Mouse (Mus musculus) liver, adult 2 months (tissue): Measurements from ENCODE around the gene Pigs. TPM values are rescaled to one million over a fixed set of nuclear protein-coding genes. Genes with fewer than 3 reads are reported as not detected.
A peak's percentile ranks its signal among the peaks of the same experiment; 100 is the strongest.

Source experiments
- DNase-seq: peaks from one replicate; pipeline ENCODE4 v3.0.0-alpha.2; 2011; ENCODE audit warnings: low read depth, low spot score; ENCODE audit errors: extremely low read depth
- H3K27ac ChIP-seq: fragments of 200-500 bp; replicated peaks from 2 replicates; pipeline ENCODE4 v1.5.1; 2012; ENCODE audit warnings: low read depth, mild to moderate bottlenecking, control low read depth, inconsistent platforms, low read length; ENCODE audit not compliant: insufficient read depth
- H3K27me3 ChIP-seq: fragments of 200-500 bp; 2 replicates; pipeline ENCODE4 v1.6.1; 2012; ENCODE audit warnings: mild to moderate bottlenecking, moderate library complexity, low read length, inconsistent platforms; ENCODE audit not compliant: control insufficient read depth, insufficient read depth
- H3K36me3 ChIP-seq: fragments of 200-500 bp; 2 replicates; pipeline ENCODE4 v1.6.1; 2012; ENCODE audit warnings: low read length, inconsistent platforms; ENCODE audit not compliant: control insufficient read depth, insufficient read depth
- H3K4me1 ChIP-seq: fragments of 200-500 bp; 2 replicates; pipeline ENCODE4 v1.6.1; 2011; ENCODE audit warnings: low read length; ENCODE audit not compliant: control insufficient read depth, insufficient read depth
- H3K4me3 ChIP-seq: fragments of 200-500 bp; 2 replicates; pipeline ENCODE4 v1.5.1; 2011; ENCODE audit warnings: low read depth, mild to moderate bottlenecking, control low read depth, low read length, moderate library complexity; ENCODE audit not compliant: insufficient read depth
- H3K79me2 ChIP-seq: fragments of 200-500 bp; 2 replicates; pipeline ENCODE4 v1.6.1; 2012; ENCODE audit warnings: inconsistent platforms, mild to moderate bottlenecking, low read length, moderate library complexity; ENCODE audit not compliant: control insufficient read depth, insufficient read depth
- H3K9ac ChIP-seq: fragments of 200-500 bp; 2 replicates; pipeline ENCODE4 v1.6.1; 2012; ENCODE audit warnings: low read depth, mild to moderate bottlenecking, control low read depth, inconsistent platforms, low read length
- CTCF ChIP-seq: fragments of 200-500 bp; IDR thresholded peaks from 2 replicates; pipeline ENCODE4 v1.5.1; 2011; ENCODE audit warnings: low read depth, low read length, control low read depth
- POLR2A ChIP-seq: fragments of 200-500 bp; IDR thresholded peaks from 2 replicates; pipeline ENCODE4 v1.6.1; 2011; ENCODE audit warnings: low read length, control low read depth; ENCODE audit not compliant: insufficient read depth; ENCODE audit errors: extremely low read depth
- WGBS: fragments of 180-500 bp; shearing (Covaris S2); methylation state at CpG from one replicate; pipeline ENCODE4 v1.1.7; 2018; 5-methylcytosine and 5-hydroxymethylcytosine counted together
- polyA plus RNA-seq: library from polyadenylated mRNA; depleted of rRNA; stranded (reverse); fragments of >200 nt; gene quantifications from 2 replicates; pipeline ENCODE4 v1.2.3, GENCODE M21; 2012; rRNA removed
- total RNA-seq: library from RNA; depleted of rRNA; stranded (reverse); fragments of >200 nt; gene quantifications from 2 replicates; pipeline ENCODE4 v1.2.3, GENCODE M21; 2014; rRNA removed

The Pigs gene
- total RNA-seq (6.6 and 8.6 TPM in 2 replicates), polyA plus RNA-seq (34.9 and 35.5 TPM in 2 replicates)

GRCm38 (mm10) chr11:78327634-78328511 is at the start of gene Pigs:
TSS of gene Pigs (plus strand) at chr11:78328415.
- TF ChIP-seq CTCF (0 out of 2 replicates have a peak, but pooled peaks have one; percentile 5), POLR2A (peak; percentile 82)
- Histone ChIP-seq H3K79me2 (peaks cover 3% of the 10 kb centered on the region; the same call in 1 of the 2 replicates), H3K4me1 (peaks cover 6% of the 10 kb centered on the region), H3K4me3 (peak within 1 kb of the TSS; percentile 79), H3K36me3 (0 out of 2 replicates have a peak, but pooled peaks cover under 1% of the 10 kb centered on the region), H3K9ac (peak within 1 kb of the TSS; percentile 84), H3K27me3 (no peaks in the 10 kb centered on the region), H3K27ac (peak within 1 kb of the TSS; percentile 62)
- 9% methylated on average over 37 of the region's 37 CpGs for WGBS
- DNase-seq, result peak; percentile 84

- H3K4me3 ChIP-seq, result no peak overlapping the region
- TF ChIP-seq CTCF (no peak), POLR2A (no peak)
- no peak overlapping the region for H3K9ac ChIP-seq
- H3K4me1 ChIP-seq, result no peaks in the 10 kb centered on the region
- 80% methylated on average over 7 of the region's 7 CpGs for WGBS
- H3K36me3 ChIP-seq, result peaks cover 90% of the 10 kb centered on the region
- H3K27ac ChIP-seq, result no peak overlapping the region
- H3K27me3 ChIP-seq, result no peaks in the 10 kb centered on the region
- H3K79me2 ChIP-seq, result no peaks in the 10 kb centered on the region
- no peak for DNase-seq
Observed at GRCm38 (mm10) chr11:78278853-78279252, 49.4 kb upstream of the Pigs start.

- TF ChIP-seq CTCF (no peak), POLR2A (no peak)
- WGBS, result 92% methylated on average over 4 of the region's 4 CpGs
- Histone ChIP-seq H3K79me2 (no peaks in the 10 kb centered on the region), H3K27me3 (no peaks in the 10 kb centered on the region), H3K9ac (no peak overlapping the region), H3K4me3 (no peak overlapping the region), H3K4me1 (no peaks in the 10 kb centered on the region), H3K27ac (no peak overlapping the region), H3K36me3 (peaks cover 89% of the 10 kb centered on the region)
- DNase-seq, result no peak
Observed at GRCm38 (mm10) chr11:78279586-78279985, 48.6 kb upstream of the Pigs start.

GRCm38 (mm10) chr11:78289146-78289763 is 39.0 kb upstream of the Pigs start:
- TF ChIP-seq CTCF, result no peak
- TF ChIP-seq POLR2A, result no peak
- Histone ChIP-seq H3K4me1 (peaks cover 3% of the 10 kb centered on the region), H3K79me2 (no peaks in the 10 kb centered on the region), H3K27me3 (no peaks in the 10 kb centered on the region), H3K36me3 (peaks cover 60% of the 10 kb centered on the region), H3K9ac (no peak overlapping the region), H3K4me3 (no peak overlapping the region), H3K27ac (no peak overlapping the region)
- DNase-seq, result peak; percentile 58
- 67% methylated on average over 7 of the region's 7 CpGs for WGBS

GRCm38 (mm10) chr11:78290654-78291053 is 37.6 kb upstream of the Pigs start, which contains the start of gene BC030499:
TSS of gene BC030499 (plus strand) at chr11:78290841.
- Histone ChIP-seq H3K36me3 (peaks cover 46% of the 10 kb centered on the region), H3K9ac (no peak within 1 kb of the TSS), H3K4me1 (peaks cover 9% of the 10 kb centered on the region), H3K4me3 (no peak within 1 kb of the TSS), H3K27me3 (no peaks in the 10 kb centered on the region), H3K79me2 (no peaks in the 10 kb centered on the region), H3K27ac (no peak within 1 kb of the TSS)
- no peak for DNase-seq
- TF ChIP-seq POLR2A, result no peak
- TF ChIP-seq CTCF, result no peak
- 91% methylated on average over 4 of the region's 4 CpGs for WGBS
